Mouse (Mus musculus): Measurements from ENCODE around the gene Bex6. TPM values are rescaled to one million over a fixed set of nuclear protein-coding genes. Genes with fewer than 3 reads are reported as not detected.

Gene Bex6
- not detected for polyA plus RNA-seq (2017; shearing (Covaris generic))

GRCm38 (mm10) chr16:32179333-32179901, at the start of gene Bex6:
Bex6 (plus strand) TSS chr16:32179823.

GRCm38 (mm10) chr16:32165281-32165821, 14.3 kb upstream of the Bex6 start, which contains the start of gene Nrros:
Nrros (minus strand) TSS chr16:32165594.

Other genes starting within 250 kb of the Bex6 start
- 0.30 TPM for gene Pigz, start 246.0 kb upstream of the Bex6 start, polyA plus RNA-seq (2017; shearing (Covaris generic))
- gene 0610012G03Rik, start 231.3 kb upstream of the Bex6 start, polyA plus RNA-seq (2017; shearing (Covaris generic)), result 24.7 TPM
- 15.4 TPM for gene Ncbp2, start 231.3 kb upstream of the Bex6 start, polyA plus RNA-seq (2017; shearing (Covaris generic))
- gene Senp5, start 176.5 kb upstream of the Bex6 start, polyA plus RNA-seq (2017; shearing (Covaris generic)), result 23.2 TPM
- gene Pak2, start 100.5 kb upstream of the Bex6 start, polyA plus RNA-seq (2017; shearing (Covaris generic)), result 154 TPM
- 71.9 TPM for gene Pigx, start 80.1 kb upstream of the Bex6 start, polyA plus RNA-seq (2017; shearing (Covaris generic))
- gene Cep19, start 80.0 kb upstream of the Bex6 start, polyA plus RNA-seq (2017; shearing (Covaris generic)), result 3.3 TPM
- gene Nrros, start 14.2 kb upstream of the Bex6 start, polyA plus RNA-seq (2017; shearing (Covaris generic)), result 43.1 TPM
- 11.6 TPM for gene Fbxo45, start 67.3 kb downstream of the Bex6 start, polyA plus RNA-seq (2017; shearing (Covaris generic))
- 10.5 TPM for gene Wdr53, start 67.4 kb downstream of the Bex6 start, polyA plus RNA-seq (2017; shearing (Covaris generic))
- not detected for gene Smco1, start 91.6 kb downstream of the Bex6 start, polyA plus RNA-seq (2017; shearing (Covaris generic))
- 23.1 TPM for gene Rnf168, start 97.6 kb downstream of the Bex6 start, polyA plus RNA-seq (2017; shearing (Covaris generic))
- 56.0 TPM for gene Ubxn7, start 152.4 kb downstream of the Bex6 start, polyA plus RNA-seq (2017; shearing (Covaris generic))
- not detected for gene Tm4sf19, start 220.7 kb downstream of the Bex6 start, polyA plus RNA-seq (2017; shearing (Covaris generic))
- 1.1 TPM for gene Tctex1d2, start 239.9 kb downstream of the Bex6 start, polyA plus RNA-seq (2017; shearing (Covaris generic))

All from naive thymus-derived CD4-positive, alpha-beta T cell, adult 5 months (primary cell).